Mouse (Mus musculus) urinary bladder, adult 2 months (tissue): Measurements from ENCODE around the gene Cdc42se1. TPM values are rescaled to one million over a fixed set of nuclear protein-coding genes. Genes with fewer than 3 reads are reported as not detected.
"Not testable (repeated sequence)": the region's sequence is repeated elsewhere in the genome, so short reads cannot be mapped to it uniquely, and the experiment has no call there.

Experiments
- DNase-seq: peaks from one replicate; pipeline ENCODE4 v3.0.0; 2022; ENCODE audit warnings: low spot score
- polyA plus RNA-seq: library from polyadenylated mRNA; depleted of rRNA; stranded (reverse); fragments of >200 nt; gene quantifications from 2 replicates; pipeline ENCODE4 v1.2.3, GENCODE M21; 2012; rRNA removed

Gene Cdc42se1
- polyA plus RNA-seq = 77.2 and 92.7 TPM in 2 replicates

GRCm38 (mm10) chr3:95228148-95228893 lies at the start of gene Cdc42se1:
Cdc42se1 (plus strand) TSS chr3:95228732.
- peak; percentile 85 for DNase-seq

- DNase-seq = no peak
Measured at GRCm38 (mm10) chr3:95178948-95179347, 49.6 kb upstream of the Cdc42se1 start.

- DNase-seq = no peak
Measured at GRCm38 (mm10) chr3:95179890-95180289, 48.6 kb upstream of the Cdc42se1 start.

- no peak for DNase-seq
Measured at GRCm38 (mm10) chr3:95181841-95182240, 46.7 kb upstream of the Cdc42se1 start.

GRCm38 (mm10) chr3:95184796-95185577 lies 43.5 kb upstream of the Cdc42se1 start:
- DNase-seq = no peak

GRCm38 (mm10) chr3:95186100-95186499 lies 42.4 kb upstream of the Cdc42se1 start:
- no peak for DNase-seq

- no peak for DNase-seq
Measured at GRCm38 (mm10) chr3:95186888-95187287, 41.6 kb upstream of the Cdc42se1 start.

- no peak for DNase-seq
Measured at GRCm38 (mm10) chr3:95194721-95195135, 33.8 kb upstream of the Cdc42se1 start.

GRCm38 (mm10) chr3:95195772-95196171 lies 32.8 kb upstream of the Cdc42se1 start:
- no peak for DNase-seq

- no peak for DNase-seq
Measured at GRCm38 (mm10) chr3:95199101-95199500, 29.4 kb upstream of the Cdc42se1 start.

GRCm38 (mm10) chr3:95200132-95200531 lies 28.4 kb upstream of the Cdc42se1 start:
- no peak for DNase-seq

GRCm38 (mm10) chr3:95200562-95200961 lies 28.0 kb upstream of the Cdc42se1 start:
- DNase-seq = no peak

- no peak for DNase-seq
Measured at GRCm38 (mm10) chr3:95203880-95204279, 24.7 kb upstream of the Cdc42se1 start.

GRCm38 (mm10) chr3:95208286-95208685 lies 20.2 kb upstream of the Cdc42se1 start:
- no peak for DNase-seq

- DNase-seq = no peak
Measured at GRCm38 (mm10) chr3:95210585-95210984, 17.9 kb upstream of the Cdc42se1 start.

GRCm38 (mm10) chr3:95212889-95213608 lies 15.5 kb upstream of the Cdc42se1 start:
- not testable (repeated sequence) for DNase-seq

- no peak for DNase-seq
Measured at GRCm38 (mm10) chr3:95213609-95213975, 14.9 kb upstream of the Cdc42se1 start.

GRCm38 (mm10) chr3:95216655-95217254 lies 11.8 kb upstream of the Cdc42se1 start:
- DNase-seq = no peak

GRCm38 (mm10) chr3:95217255-95218134 lies 11.0 kb upstream of the Cdc42se1 start, which contains the start of gene Gabpb2:
Gabpb2 (minus strand) TSS chr3:95217916.
- peak; percentile 96 for DNase-seq

- DNase-seq = no peak
Measured at GRCm38 (mm10) chr3:95218466-95219137, 9.9 kb upstream of the Cdc42se1 start.
